Mouse (Mus musculus): ENCODE measurements around the gene Snx4.

- TF ChIP-seq POLR2A (IDR thresholded peaks at IDR 0.05; ENCODE audit: control insufficient read depth, extremely low read depth, insufficient read depth, low read length, poor library complexity): no peak
- no peak for TF ChIP-seq CTCF (IDR thresholded peaks at IDR 0.05; ENCODE audit: borderline replicate concordance, control insufficient read depth, extremely low read depth, insufficient read depth, low read length, poor library complexity)
Observed at GRCm38 (mm10) chr16:33242046-33242445, 9.2 kb upstream of the Snx4 start.

Measured in thymus, adult 2 months (tissue).